Mouse (Mus musculus): Measurements from ENCODE around the gene Setdb1. TPM values are rescaled to one million over a fixed set of nuclear protein-coding genes. Genes with fewer than 3 reads are reported as not detected.
"Not testable (repeated sequence)": the region's sequence is repeated elsewhere in the genome, so short reads cannot be mapped to it uniquely, and the experiment has no call there.

Gene Setdb1
- polyA plus RNA-seq, 1 experiment from 2014 or later: 31.6 TPM

DNA sequence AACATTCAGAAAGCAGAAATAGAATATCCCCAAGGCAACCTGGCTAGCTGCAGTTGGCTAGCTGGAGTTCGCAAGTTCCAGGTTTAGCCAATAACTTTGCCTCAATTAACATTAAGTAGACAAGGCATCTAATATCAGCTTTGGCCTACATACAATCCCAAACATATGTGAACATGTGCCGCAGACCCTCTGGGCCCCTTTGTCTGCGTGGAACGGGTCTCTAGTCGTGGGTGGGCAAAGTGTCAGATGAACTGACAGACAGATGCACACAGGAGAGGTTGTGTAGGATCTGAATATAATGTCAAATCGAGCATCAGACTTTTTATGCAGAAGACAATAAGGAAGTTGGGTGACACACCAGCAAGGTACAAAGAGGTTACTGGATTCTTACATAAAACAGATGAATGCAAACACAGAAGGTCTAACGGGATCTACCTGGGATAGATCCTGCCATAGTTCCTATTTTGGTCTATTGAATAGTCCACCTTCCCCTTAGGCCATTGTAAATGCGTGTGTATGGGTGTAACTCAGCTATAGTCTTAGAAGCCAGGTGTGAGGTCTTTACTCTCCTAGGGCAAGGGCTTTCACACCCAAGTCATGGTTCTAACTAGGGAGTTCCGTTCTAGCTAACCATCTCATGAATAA is 13.5 kb downstream of the Setdb1 start:
- H3K4me3 ChIP-seq; H3K27me3 ChIP-seq (replicated peaks); ATAC-seq; H3K27ac ChIP-seq; H3K9me3 ChIP-seq (replicated peaks); H3K4me1 ChIP-seq; H3K4me2 ChIP-seq; H3K9ac ChIP-seq: not testable (repeated sequence)
- 87% methylated on average over 9 of the region's 9 CpGs for WGBS (ENCODE audit: insufficient replicate concordance)
- H3K36me3 ChIP-seq: peaks cover 95% of the 10 kb centered on the region

DNA sequence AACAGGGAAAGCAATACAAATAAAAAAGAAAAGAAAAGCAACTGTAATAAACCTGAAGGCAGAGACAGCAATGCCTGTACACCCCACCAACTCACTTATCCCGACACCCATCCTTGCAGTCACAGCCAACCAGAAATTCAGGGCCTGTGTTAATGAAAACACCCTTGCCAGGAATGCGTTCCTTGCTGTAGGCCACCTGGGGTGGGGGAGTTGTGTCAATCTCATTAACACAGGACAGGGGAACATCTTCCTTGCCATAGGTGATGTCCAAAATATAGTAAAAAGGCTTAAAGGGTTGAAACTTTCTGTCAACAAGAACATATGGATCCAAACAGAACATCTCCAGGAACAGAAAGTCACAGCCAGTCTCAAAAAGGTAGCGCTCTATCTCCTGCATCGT is 18.8 kb downstream of the Setdb1 start:
- H3K27me3 ChIP-seq (replicated peaks): no peaks in the 10 kb centered on the region
- no peak overlapping the region for H3K9ac ChIP-seq
- no peaks in the 10 kb centered on the region for H3K4me1 ChIP-seq
- no peaks in the 10 kb centered on the region for H3K9me3 ChIP-seq (replicated peaks)
- H3K4me2 ChIP-seq: no peak overlapping the region
- H3K4me3 ChIP-seq: no peak overlapping the region
- ATAC-seq: no peak
- H3K36me3 ChIP-seq: peaks cover 98% of the 10 kb centered on the region
- H3K27ac ChIP-seq: no peak overlapping the region
- WGBS (ENCODE audit: insufficient replicate concordance): 93% methylated on average over 4 of the region's 4 CpGs

DNA sequence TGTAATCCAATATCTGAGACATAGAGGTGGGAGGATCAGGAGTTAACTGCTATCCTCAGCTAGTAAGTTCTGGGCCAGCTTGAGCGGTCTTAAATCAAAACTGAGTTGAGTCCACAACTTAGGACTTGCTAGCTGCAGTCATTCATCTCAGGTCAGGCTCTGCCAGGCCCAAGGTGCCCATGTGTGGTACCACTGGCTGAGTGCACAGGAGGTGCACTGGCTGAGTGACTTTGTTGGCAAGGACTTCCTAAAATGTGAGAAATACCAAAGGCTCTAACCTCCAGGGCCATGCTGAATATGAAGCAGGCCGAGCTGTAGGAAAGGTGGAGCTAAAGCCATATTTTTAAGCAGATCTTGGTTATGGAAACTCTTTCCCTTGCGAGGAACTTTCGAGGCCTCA is 19.7 kb downstream of the Setdb1 start:
- Histone ChIP-seq H3K4me1 (no peaks in the 10 kb centered on the region), H3K27me3 (replicated peaks) (no peaks in the 10 kb centered on the region), H3K9ac (no peak overlapping the region), H3K27ac (no peak overlapping the region), H3K4me3 (no peak overlapping the region), H3K9me3 (replicated peaks) (no peaks in the 10 kb centered on the region), H3K4me2 (no peak overlapping the region), H3K36me3 (peaks cover 98% of the 10 kb centered on the region)
- ATAC-seq: no peak
- 82% methylated on average over 4 of the region's 4 CpGs for WGBS (ENCODE audit: insufficient replicate concordance)

DNA sequence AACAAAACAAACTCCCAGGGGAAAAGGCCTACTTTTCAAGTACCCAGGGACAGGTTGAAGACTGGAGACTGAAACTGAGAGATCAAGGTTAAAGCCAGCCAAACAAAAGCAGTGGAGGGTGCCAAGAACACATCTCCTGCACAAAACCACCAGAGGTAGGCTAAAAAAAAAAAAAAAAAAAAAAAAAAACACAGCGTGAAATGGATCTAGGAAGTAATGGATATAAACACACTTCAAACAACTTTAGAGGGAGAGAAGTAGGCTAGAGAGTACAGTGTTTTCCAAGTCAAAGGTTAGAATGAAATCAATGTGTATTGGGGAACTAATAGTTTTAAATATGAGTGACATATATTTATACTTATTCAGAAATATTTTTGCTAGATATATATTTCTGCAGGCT is 25.5 kb downstream of the Setdb1 start:
- H3K4me2 ChIP-seq: no peak overlapping the region
- no peak for ATAC-seq
- no peak overlapping the region for H3K9ac ChIP-seq
- whole genome bisulfite sequencing (ENCODE audit: insufficient replicate concordance): 100% methylated on average over 1 of the region's 1 CpGs
- no peak overlapping the region for H3K4me3 ChIP-seq
- peaks cover 94% of the 10 kb centered on the region for H3K36me3 ChIP-seq
- H3K9me3 ChIP-seq (replicated peaks): no peaks in the 10 kb centered on the region
- H3K4me1 ChIP-seq: no peaks in the 10 kb centered on the region
- H3K27ac ChIP-seq: no peak overlapping the region
- H3K27me3 ChIP-seq (replicated peaks): no peaks in the 10 kb centered on the region

DNA sequence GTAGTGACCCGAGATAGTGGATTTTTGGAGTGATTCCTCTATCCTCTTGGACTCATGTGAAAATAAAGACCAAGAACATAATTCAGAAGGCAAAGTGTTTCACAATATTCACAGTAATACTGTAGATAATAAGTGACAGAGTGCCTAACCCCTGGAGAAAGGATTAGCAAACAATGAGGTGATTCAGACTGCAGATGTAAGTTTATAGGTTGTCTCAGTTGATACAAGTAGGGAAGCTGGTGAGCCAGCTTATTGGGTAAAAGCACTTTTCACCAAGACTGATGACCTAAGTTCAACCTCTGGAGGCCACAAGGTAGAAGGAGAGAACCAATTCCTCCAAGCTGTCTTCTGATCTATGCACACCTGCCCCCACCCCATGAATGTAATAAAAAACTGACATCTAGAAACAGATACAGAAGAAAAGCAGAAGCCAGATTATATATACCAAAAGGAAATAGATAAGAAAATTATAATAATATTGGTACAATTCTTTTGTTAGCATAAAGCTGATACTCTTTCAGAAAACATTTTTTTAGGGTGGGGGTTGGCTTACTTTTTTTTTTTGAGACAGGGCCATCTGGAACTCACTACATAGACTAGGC is 28.1 kb downstream of the Setdb1 start:
- H3K4me2 ChIP-seq: no peak overlapping the region
- no peak overlapping the region for H3K9ac ChIP-seq
- no peak for ATAC-seq
- WGBS (ENCODE audit: insufficient replicate concordance): 78% methylated on average over 1 of the region's 1 CpGs
- no peak overlapping the region for H3K4me3 ChIP-seq
- H3K9me3 ChIP-seq (replicated peaks): no peaks in the 10 kb centered on the region
- H3K36me3 ChIP-seq: peaks cover 96% of the 10 kb centered on the region
- H3K4me1 ChIP-seq: no peaks in the 10 kb centered on the region
- H3K27ac ChIP-seq: no peak overlapping the region
- no peaks in the 10 kb centered on the region for H3K27me3 ChIP-seq (replicated peaks)

DNA sequence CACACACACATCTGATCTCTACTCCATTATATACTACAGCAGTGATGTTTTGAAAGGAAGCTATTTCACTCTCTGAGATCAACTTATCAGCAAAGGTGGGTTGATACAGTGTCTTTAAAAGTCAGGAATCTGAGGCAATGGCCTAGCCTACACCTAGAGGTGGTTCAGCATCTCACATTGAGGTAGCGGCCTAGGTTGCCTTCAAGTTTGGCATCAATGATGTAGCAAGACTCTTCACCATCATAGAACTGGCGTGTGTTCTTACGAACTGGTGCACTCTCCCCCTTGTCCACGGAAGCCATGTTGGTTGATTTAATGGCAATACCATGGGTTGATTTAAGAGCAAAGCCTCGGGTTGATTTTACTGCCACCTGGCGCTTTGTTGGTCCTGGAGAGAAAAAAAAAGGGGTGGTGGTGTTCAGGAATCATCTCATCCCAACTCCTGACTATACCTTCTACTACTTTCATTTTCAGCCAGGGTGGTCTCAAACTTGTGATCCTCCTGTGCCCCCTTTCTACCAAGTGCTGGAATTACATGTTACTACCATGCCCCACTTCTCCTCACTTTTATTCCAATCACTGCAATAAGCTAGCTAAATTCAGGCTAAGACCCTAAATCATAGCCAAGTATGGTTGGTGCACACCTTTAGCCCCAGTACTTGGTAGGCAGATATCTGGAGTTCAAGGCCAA is 32.4 kb downstream of the Setdb1 start:
- ATAC-seq: no peak
- Histone ChIP-seq H3K27ac (no peak overlapping the region), H3K36me3 (peaks cover 99% of the 10 kb centered on the region), H3K9ac (no peak overlapping the region), H3K27me3 (replicated peaks) (no peaks in the 10 kb centered on the region), H3K4me2 (no peak overlapping the region), H3K4me1 (peaks cover 6% of the 10 kb centered on the region; the same call in 1 of the 2 replicates), H3K9me3 (replicated peaks) (no peaks in the 10 kb centered on the region), H3K4me3 (no peak overlapping the region)
- WGBS (ENCODE audit: insufficient replicate concordance): 82% methylated on average over 6 of the region's 6 CpGs

DNA sequence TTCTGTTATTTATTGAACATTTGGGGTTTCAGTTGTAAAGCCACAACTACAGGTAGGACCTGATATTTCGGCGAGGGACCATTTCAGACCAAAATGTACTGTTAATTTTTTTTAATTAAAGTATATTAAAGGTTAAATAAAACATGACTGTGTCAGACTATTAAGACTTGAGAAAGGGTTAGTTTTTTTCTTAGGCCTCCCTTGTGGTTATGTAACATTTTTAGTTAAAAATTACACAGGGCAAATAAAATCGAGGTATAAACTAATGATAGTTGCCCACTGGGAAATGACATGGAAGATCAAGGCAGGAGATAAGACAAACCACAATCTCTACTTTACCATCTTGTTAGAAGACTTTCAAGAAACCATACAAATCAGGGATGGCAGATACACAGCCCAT is 33.6 kb downstream of the Setdb1 start:
- no peak for ATAC-seq
- WGBS (ENCODE audit: insufficient replicate concordance): 69% methylated on average over 3 of the region's 3 CpGs
- H3K4me1 ChIP-seq: peaks cover 17% of the 10 kb centered on the region
- H3K36me3 ChIP-seq: peaks cover 99% of the 10 kb centered on the region
- no peak overlapping the region for H3K9ac ChIP-seq
- H3K4me3 ChIP-seq: no peak overlapping the region
- no peaks in the 10 kb centered on the region for H3K27me3 ChIP-seq (replicated peaks)
- H3K4me2 ChIP-seq: no peak overlapping the region
- H3K27ac ChIP-seq: no peak overlapping the region
- no peaks in the 10 kb centered on the region for H3K9me3 ChIP-seq (replicated peaks)

DNA sequence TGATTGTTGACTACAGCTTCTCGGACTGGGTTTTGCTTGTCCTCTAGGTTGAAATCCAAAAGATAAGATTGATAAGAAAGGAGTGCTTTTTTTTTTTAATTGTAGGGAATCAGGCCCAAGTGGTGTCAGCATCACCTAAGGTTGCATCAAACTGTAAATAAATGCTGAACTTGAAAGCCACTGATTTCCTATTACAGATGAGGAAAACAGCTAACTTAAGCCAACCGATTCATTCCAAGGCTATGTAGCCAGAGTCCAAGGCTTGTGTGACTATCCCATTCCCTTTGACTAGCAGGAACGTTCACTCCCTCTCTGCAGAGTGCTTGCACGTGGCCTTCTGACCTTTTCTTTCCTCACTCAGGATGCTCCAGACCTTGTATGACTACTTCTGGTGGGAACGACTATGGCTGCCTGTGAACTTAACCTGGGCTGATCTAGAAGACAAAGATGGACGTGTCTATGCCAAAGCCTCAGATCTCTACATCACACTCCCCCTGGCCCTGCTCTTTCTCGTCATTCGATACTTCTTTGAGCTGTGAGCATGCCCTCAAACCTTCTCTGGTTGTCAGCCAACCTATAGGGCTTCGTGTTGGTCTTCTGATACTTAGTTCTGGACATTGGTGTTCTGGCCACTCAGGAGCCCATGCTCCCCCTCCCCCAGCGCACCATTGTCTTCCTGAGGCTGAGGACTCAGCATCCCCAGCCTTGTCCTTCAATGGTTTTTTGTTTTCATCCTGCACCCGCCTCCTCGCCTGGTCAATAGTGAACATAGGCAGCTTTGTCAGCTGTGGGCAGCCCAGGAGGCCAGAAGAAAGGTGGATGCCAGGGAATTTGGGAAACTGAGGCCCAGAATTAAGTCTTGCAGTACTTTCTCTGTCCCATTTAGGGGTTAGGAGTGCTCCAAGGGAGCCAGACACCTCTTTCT is 37.0 kb downstream of the Setdb1 start:
- peaks cover 43% of the 10 kb centered on the region for H3K4me1 ChIP-seq
- H3K4me2 ChIP-seq: no peak overlapping the region
- H3K36me3 ChIP-seq: peaks cover 72% of the 10 kb centered on the region
- no peak overlapping the region for H3K27ac ChIP-seq
- no peak overlapping the region for H3K9ac ChIP-seq
- no peaks in the 10 kb centered on the region for H3K9me3 ChIP-seq (replicated peaks)
- H3K27me3 ChIP-seq (replicated peaks): no peaks in the 10 kb centered on the region
- 73% methylated on average over 12 of the region's 12 CpGs for WGBS (ENCODE audit: insufficient replicate concordance)
- H3K4me3 ChIP-seq: no peak overlapping the region
- no peak for ATAC-seq

DNA sequence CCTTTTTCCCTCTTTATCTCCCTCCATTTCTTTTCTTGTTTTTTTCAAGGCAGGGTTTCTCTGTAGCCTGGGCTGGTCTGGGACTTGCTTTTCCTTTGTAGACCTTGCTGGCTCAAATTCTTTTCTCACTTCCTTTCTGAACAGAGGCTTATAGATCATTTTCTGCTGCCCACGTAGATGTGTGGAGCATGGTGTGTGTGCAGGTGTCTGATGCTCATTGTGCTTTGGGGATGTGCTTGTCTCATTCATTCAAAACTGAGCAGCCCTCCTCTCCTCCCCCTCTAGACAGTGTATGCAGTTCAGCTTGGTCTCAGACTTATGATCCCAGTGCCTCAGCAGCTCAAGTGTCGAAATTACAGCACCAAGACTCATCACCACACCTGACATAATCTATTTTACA is 37.9 kb downstream of the Setdb1 start:
- H3K4me3 ChIP-seq: no peak overlapping the region
- 63% methylated on average over 2 of the region's 2 CpGs for WGBS (ENCODE audit: insufficient replicate concordance)
- H3K27ac ChIP-seq: peak overlapping the region; percentile 65; the same call in 1 of the 2 replicates
- peak overlapping the region; percentile 38 for H3K4me2 ChIP-seq
- H3K9me3 ChIP-seq (replicated peaks): no peaks in the 10 kb centered on the region
- ATAC-seq: no peak
- no peaks in the 10 kb centered on the region for H3K27me3 ChIP-seq (replicated peaks)
- peaks cover 50% of the 10 kb centered on the region for H3K4me1 ChIP-seq
- 0 out of 2 replicates have a peak overlapping the region, but pooled peaks have one; percentile 30 for H3K9ac ChIP-seq
- peaks cover 63% of the 10 kb centered on the region for H3K36me3 ChIP-seq

DNA sequence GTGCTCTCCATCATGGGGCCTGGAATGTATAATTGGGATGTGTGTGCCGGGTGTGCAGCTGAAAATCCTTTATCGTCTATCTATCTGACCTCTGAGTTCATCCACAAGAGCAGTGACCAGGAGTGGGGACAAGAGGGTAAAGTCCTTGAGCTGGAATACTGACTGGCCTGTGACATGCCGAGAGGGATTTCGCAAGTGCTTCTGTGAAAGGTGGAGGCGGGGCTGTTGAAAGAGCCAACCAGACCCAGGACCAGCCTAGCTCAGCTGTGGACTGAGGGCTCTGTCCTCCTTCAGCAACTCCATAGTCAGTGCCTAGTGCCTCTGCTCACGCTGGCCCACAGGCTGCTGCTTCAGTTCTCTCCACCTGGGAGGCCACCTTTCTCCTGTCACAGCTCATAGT is 38.5 kb downstream of the Setdb1 start:
- peak overlapping the region; percentile 38 for H3K4me2 ChIP-seq
- H3K4me3 ChIP-seq: no peak overlapping the region
- H3K9me3 ChIP-seq (replicated peaks): no peaks in the 10 kb centered on the region
- H3K36me3 ChIP-seq: peaks cover 58% of the 10 kb centered on the region
- peaks cover 56% of the 10 kb centered on the region for H3K4me1 ChIP-seq
- 0 out of 2 replicates have a peak overlapping the region, but pooled peaks have one; percentile 30 for H3K9ac ChIP-seq
- no peaks in the 10 kb centered on the region for H3K27me3 ChIP-seq (replicated peaks)
- peak; percentile 5 for ATAC-seq
- H3K27ac ChIP-seq: peak overlapping the region; percentile 65
- WGBS (ENCODE audit: insufficient replicate concordance): 56% methylated on average over 6 of the region's 6 CpGs

DNA sequence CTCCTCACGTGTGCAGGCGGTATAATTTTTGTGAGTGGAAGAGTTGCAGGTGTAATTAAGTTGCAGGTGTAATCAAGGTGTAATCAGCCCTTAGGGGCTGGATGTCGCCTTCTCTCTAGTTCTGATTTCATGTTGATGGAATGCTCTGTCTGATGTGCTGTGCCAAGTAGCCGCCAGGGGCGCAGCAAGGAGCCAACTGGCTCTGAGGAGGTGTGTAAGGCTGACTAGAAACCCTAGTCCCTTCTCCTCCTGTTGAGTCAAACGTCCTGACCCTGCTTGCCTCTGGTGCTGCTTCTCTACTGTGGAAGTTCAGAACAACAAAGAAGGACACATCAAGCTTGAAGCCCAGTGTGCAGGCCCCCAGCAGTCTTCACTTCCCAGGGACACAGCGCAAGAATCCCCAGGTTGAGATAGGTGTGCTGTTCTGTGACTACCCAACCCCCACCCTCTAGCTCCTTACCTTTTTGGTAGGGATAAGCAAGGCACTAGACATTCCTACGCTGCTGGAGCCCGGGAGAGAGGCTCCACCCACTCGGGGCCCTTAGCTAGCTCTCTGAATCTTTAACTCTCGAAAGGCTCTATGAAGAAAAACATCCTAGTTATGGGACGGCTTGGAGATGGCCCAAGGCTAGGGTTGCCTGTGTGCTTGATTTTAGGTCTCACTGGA is 39.5 kb downstream of the Setdb1 start:
- Histone ChIP-seq H3K36me3 (peaks cover 48% of the 10 kb centered on the region), H3K27me3 (replicated peaks) (no peaks in the 10 kb centered on the region), H3K4me1 (peaks cover 66% of the 10 kb centered on the region), H3K27ac (peak overlapping the region; percentile 59), H3K4me2 (peak overlapping the region; percentile 90), H3K4me3 (peak overlapping the region; percentile 18), H3K9me3 (replicated peaks) (no peaks in the 10 kb centered on the region), H3K9ac (peak overlapping the region; percentile 45)
- no peak for ATAC-seq
- 27% methylated on average over 12 of the region's 12 CpGs for WGBS (ENCODE audit: insufficient replicate concordance)
